Mouse (Mus musculus): Measurements from ENCODE around the gene Med4.

GRCm38 (mm10) chr14:73501721-73502120, 8.1 kb upstream of the Med4 start:
- TF ChIP-seq GATA1 (IDR thresholded peaks at IDR 0.05; ENCODE audit: borderline replicate concordance, low read length) (no peak), FLI1 (IDR thresholded peaks at IDR 0.05; ENCODE audit: low read length) (no peak)

Data from megakaryocyte, embryonic 14.5 days (primary cell).